8 mouse cellular contexts compared by ENCODE assay signal in the genomic region with DNA sequence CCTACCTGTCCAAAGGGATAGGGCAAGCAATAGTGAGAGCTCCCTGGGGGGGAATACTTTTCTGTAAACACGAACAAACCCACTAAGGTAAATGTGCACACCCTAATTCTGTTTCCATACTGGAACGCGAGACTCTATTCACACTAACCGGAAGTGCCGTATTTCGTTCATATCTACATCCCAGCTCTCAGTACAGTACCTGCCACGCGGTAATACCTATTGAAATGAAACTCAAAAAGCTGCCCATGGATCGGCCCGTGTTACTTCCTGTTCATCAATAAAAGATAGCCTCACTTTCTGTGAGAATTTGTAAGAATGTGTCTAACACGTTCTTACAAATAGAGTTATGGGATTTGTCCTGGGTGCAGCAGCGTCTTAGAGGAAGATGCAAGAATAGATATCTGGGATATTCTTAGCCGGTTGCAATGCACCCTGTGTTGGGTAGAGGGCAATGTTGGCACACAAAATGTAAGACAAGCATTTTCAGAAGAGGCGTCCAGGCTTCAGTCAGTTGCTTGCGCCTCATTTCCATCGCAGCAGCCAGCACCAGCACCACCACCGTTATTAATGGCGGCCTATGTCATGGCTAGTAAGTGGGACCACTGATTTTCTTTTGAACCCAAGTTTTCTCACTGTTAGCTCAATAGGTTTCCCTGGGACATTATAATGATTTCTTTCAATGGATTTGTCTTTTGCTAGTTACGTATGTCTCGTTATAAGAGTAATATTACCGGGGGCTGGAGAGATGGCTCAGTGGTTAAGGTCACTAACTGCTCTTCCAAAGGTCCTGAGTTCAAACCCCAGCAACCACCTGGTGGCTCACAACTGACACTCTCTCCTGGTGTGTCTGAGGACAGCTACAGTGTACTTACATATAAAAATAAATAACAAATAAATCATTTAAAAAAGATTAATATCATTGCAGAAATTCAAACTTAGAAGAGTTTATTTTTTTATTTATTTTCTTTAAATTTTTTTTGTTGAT. TPM values are rescaled to one million over a fixed set of nuclear protein-coding genes. Genes with fewer than 3 reads are reported as not detected.
DNase-seq lines count a peak whose midpoint lies in the region; ATAC-seq and TF ChIP-seq lines count a peak whose summit lies in the region.

No protein-coding gene starts in this region.

- WGBS in lung, adult 2 months = 39% methylated on average over 21 of the region's 21 CpGs

- peak; percentile 47; the same call in 1 of the 2 replicates for TF ChIP-seq CTCF in lung, adult 2 months (IDR thresholded peaks at IDR 0.05; ENCODE audit: insufficient read depth, low read length)

- TF ChIP-seq POLR2A in lung, adult 2 months (IDR thresholded peaks at IDR 0.05; ENCODE audit: borderline replicate concordance, extremely low read depth, low read depth, low read length) = no peak

- peak; percentile 6 to 30 for DNase-seq in adrenal gland, adult 18-20 months (ENCODE audit: low spot score in 2 of 2)
- no peak for DNase-seq in adrenal gland, adult 8-10 months
- DNase-seq in adipocyte (ENCODE audit: low spot score) = peak; percentile 80
- DNase-seq in embryo, embryonic 11 days = peak; percentile 85
- peak; percentile 25 to 71 for DNase-seq in kidney, postnatal 36 days
- peak; percentile 19 for DNase-seq in lung, adult 2 months

- peak; percentile 88 for ATAC-seq in granulocyte monocyte progenitor cell, adult 5-6 weeks (replicated peaks; ENCODE audit: poor library complexity, severe bottlenecking)
- ATAC-seq in neutrophil, adult 5-6 weeks (ENCODE audit: extremely low read depth, insufficient number of reproducible peaks, low FRiP score, poor library complexity, severe bottlenecking) = peak; percentile 60

- peaks cover 2% of the 10 kb centered on the region; the same call in 1 of the 2 replicates for H3K4me1 ChIP-seq in lung, adult 2 months (ENCODE audit: control insufficient read depth, insufficient read depth, low read length)

- H3K4me3 ChIP-seq in lung, adult 2 months (replicated peaks; ENCODE audit: extremely low read depth, low read depth, low read length) = no peak overlapping the region

RNA-seq across cellular contexts. Expression of a gene that starts 17.1 kb away (rescaled TPM):
- total RNA-seq in adrenal gland, adult 18-20 months (2021) = 1 to 10 TPM; 2.9 to 4.9 TPM
- 1 to 10 TPM; 6.9 to 8.8 (median 7.5) TPM for total RNA-seq in adrenal gland, adult 8-10 months (2022)
- total RNA-seq in granulocyte monocyte progenitor cell, adult 5-6 weeks (2014; fragmentation: Nextera tagmentation) = 2.7 and 15.3 TPM in 2 replicates
- 2.0 and 3.4 TPM in 2 replicates for total RNA-seq in granulocyte monocyte progenitor cell, adult 5-6 weeks (2017)
- polyA plus RNA-seq in lung, adult 2 months (2012; rRNA removed) = 4.9 and 9.0 TPM in 2 replicates
- 3.2 and 5.0 TPM in 2 replicates for total RNA-seq in neutrophil, adult 5-6 weeks (2017)
